Mouse (Mus musculus) kidney, adult 2 months (tissue): ENCODE measurements around the gene Herc3.

Experiments
- CTCF ChIP-seq: fragments of 200-500 bp; conservative IDR thresholded peaks from 2 replicates; pipeline ENCODE4 v1.5.1; 2011; ENCODE audit warnings: low read depth, mild to moderate bottlenecking, control low read depth, low read length, moderate library complexity, mixed read lengths; ENCODE audit not compliant: insufficient read depth, insufficient read length
- POLR2A ChIP-seq: fragments of 200-500 bp; IDR thresholded peaks from one replicate; pipeline ENCODE4 v1.6.1; 2011; ENCODE audit warnings: low read depth, low read length, control low read depth

DNA sequence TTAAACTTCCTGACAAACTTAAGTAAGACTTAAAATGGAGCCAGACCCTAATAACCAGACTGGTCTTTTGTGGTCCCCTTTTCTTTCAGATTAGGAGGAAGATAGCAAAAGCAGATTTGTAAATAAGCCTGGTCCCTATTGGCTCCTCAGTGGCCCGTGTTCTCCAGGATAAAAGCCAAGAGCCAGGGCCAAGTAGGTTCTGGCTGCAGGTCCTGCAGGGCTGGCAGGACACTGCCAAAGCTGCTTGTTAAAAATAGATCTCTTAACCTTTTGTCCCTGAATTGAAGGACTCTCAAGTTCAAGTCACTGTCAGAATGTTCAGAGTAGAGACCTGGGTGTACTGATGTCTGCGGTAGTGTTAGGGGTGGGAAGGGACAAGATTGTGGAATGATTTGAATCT is 96.6 kb downstream of the Herc3 start:
- TF ChIP-seq POLR2A (no peak), CTCF (no peak)
